Mouse (Mus musculus) neutrophil, adult 59 days (primary cell): ENCODE data around the gene Heyl. TPM values are rescaled to one million over a fixed set of nuclear protein-coding genes. Genes with fewer than 3 reads are reported as not detected.

Experiments
- total RNA-seq, 2 experiments: library from RNA; stranded (reverse); gene quantifications; 1 replicate in 1 of 2; 2 replicates in 1 of 2; pipeline ENCODE4 v1.2.4; 2023

The Heyl gene
- under 1 TPM; 0.09 to 0.40 TPM for total RNA-seq

DNA sequence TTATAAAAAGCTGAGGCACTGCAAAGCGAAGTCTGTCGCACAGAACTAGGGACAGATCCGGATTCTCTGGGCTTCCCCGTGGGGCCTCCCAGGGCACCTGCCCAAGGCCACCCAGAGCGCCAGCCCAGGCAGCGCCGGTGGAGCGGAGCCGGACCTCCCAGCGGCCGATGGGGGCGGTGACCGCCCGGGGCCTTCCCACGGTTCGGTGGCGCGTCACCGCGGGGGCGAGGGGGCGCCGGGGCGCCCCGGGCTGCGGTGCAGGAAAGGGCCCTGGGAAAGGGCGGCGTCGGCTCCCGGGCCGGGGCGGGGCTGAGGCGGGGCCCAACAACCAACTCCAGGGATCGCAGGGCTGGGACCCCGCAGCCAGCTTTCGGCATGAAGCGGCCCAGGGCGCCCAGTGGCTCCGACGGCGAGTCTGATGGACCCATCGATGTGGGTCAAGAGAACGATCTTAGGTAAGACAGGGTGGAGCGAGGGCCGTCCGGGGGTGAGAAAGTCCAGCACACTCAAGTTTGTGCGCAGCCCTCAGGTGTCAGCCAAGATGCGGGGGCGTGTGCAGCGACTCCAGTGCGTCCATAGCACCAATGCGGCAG is at the start of gene Heyl:
Heyl (plus strand) TSS at position 65 of the 593 bp plus-strand sequence.

GRCm38 (mm10) chr4:123201186-123202093 is 31.9 kb upstream of the Heyl start, which contains the start of gene Nt5c1a:
Nt5c1a (plus strand) TSS chr4:123201504.

GRCm38 (mm10) chr4:123261721-123262401 is 28.5 kb downstream of the Heyl start, which contains the start of gene Pabpc4:
Pabpc4 (plus strand) TSS chr4:123262351.

Other genes with a start within 250 kb of the Heyl start
- 1 to 10 TPM in 1 of 2 experiments, under 1 TPM in 1; 0.95 to 2.3 TPM for gene Mycl, start 237.9 kb upstream of the Heyl start, total RNA-seq
- 1 to 10 TPM; 4.6 to 5.6 TPM for gene Trit1, start 217.0 kb upstream of the Heyl start, total RNA-seq
- gene Bmp8b, start 128.4 kb upstream of the Heyl start, total RNA-seq = not detected
- not detected for gene Oxct2b, start 117.3 kb upstream of the Heyl start, total RNA-seq
- 10 to 100 TPM; 23.7 to 24.4 TPM for gene Ppie, start 93.6 kb upstream of the Heyl start, total RNA-seq
- not detected for gene Hpcal4, start 50.3 kb upstream of the Heyl start, total RNA-seq
- not detected for gene Nt5c1a, start 32.1 kb upstream of the Heyl start, total RNA-seq
- gene Pabpc4, start 28.8 kb downstream of the Heyl start, total RNA-seq = 10 to 100 TPM; 44.9 to 73.3 TPM
- not detected for gene Oxct2a, start 90.1 kb downstream of the Heyl start, total RNA-seq
- under 1 TPM; 0.18 to 0.33 TPM for gene Bmp8a, start 109.7 kb downstream of the Heyl start, total RNA-seq